Mouse (Mus musculus): ENCODE data around the gene Map3k11. TPM values are rescaled to one million over a fixed set of nuclear protein-coding genes. Genes with fewer than 3 reads are reported as not detected.

Gene Map3k11
- polyA plus RNA-seq, 1 experiment from 2014 or later: 13.8 TPM

- Histone ChIP-seq H3K27ac (no peak overlapping the region), H3K4me1 (replicated peaks) (peaks cover 64% of the 10 kb centered on the region), H3K4me3 (replicated peaks) (no peak overlapping the region), H3K36me3 (peaks cover 79% of the 10 kb centered on the region), H3K9me3 (replicated peaks) (no peaks in the 10 kb centered on the region), H3K9ac (0 out of 2 replicates have a peak overlapping the region, but pooled peaks have one; percentile 26), H3K4me2 (no peak overlapping the region), H3K27me3 (no peaks in the 10 kb centered on the region)
- ATAC-seq (ENCODE audit: low read depth): no peak
- 88% methylated on average over 6 of the region's 6 CpGs for WGBS (ENCODE audit: insufficient replicate concordance)
- DNase-seq: no peak
These were observed 36.0 kb upstream of the Map3k11 start for GRCm38 (mm10) chr19:5652570-5652969.

- H3K27me3 ChIP-seq: no peaks in the 10 kb centered on the region
- H3K36me3 ChIP-seq: peaks cover 88% of the 10 kb centered on the region
- ATAC-seq (ENCODE audit: low read depth): peak; percentile 41; the same call in 1 of the 2 replicates
- H3K4me2 ChIP-seq: peak overlapping the region; percentile 61
- WGBS (ENCODE audit: insufficient replicate concordance): 81% methylated on average over 62 of the region's 62 CpGs
- no peak for DNase-seq
- H3K27ac ChIP-seq: no peak overlapping the region
- peak overlapping the region; percentile 33 for H3K4me3 ChIP-seq (replicated peaks)
- no peak overlapping the region for H3K9ac ChIP-seq
- H3K4me1 ChIP-seq (replicated peaks): peaks cover 51% of the 10 kb centered on the region
- no peaks in the 10 kb centered on the region for H3K9me3 ChIP-seq (replicated peaks)
These were observed 34.4 kb upstream of the Map3k11 start for GRCm38 (mm10) chr19:5653969-5654719.

- H3K36me3 ChIP-seq: peaks cover 95% of the 10 kb centered on the region
- peak overlapping the region; percentile 33 for H3K4me3 ChIP-seq (replicated peaks)
- no peaks in the 10 kb centered on the region for H3K27me3 ChIP-seq
- no peaks in the 10 kb centered on the region for H3K9me3 ChIP-seq (replicated peaks)
- peaks cover 46% of the 10 kb centered on the region for H3K4me1 ChIP-seq (replicated peaks)
- H3K27ac ChIP-seq: no peak overlapping the region
- 82% methylated on average over 43 of the region's 43 CpGs for whole genome bisulfite sequencing (ENCODE audit: insufficient replicate concordance)
- H3K4me2 ChIP-seq: peak overlapping the region; percentile 61
- DNase-seq (no peak), ATAC-seq (ENCODE audit: low read depth) (no peak)
- no peak overlapping the region for H3K9ac ChIP-seq
These were observed 33.7 kb upstream of the Map3k11 start for GRCm38 (mm10) chr19:5654720-5655298.

- Histone ChIP-seq H3K4me3 (replicated peaks) (peak overlapping the region; percentile 85), H3K4me1 (replicated peaks) (peaks cover 70% of the 10 kb centered on the region), H3K36me3 (peaks cover 62% of the 10 kb centered on the region), H3K27me3 (no peaks in the 10 kb centered on the region), H3K9me3 (replicated peaks) (no peaks in the 10 kb centered on the region), H3K27ac (peak overlapping the region; percentile 99), H3K9ac (peak overlapping the region; percentile 92), H3K4me2 (peak overlapping the region; percentile 93)
- 30% methylated on average over 16 of the region's 16 CpGs for WGBS (ENCODE audit: insufficient replicate concordance)
- DNase-seq (no peak), ATAC-seq (ENCODE audit: low read depth) (no peak)
These were observed 27.4 kb upstream of the Map3k11 start for GRCm38 (mm10) chr19:5660942-5661751.

- Histone ChIP-seq H3K9me3 (replicated peaks) (no peaks in the 10 kb centered on the region), H3K36me3 (peaks cover 64% of the 10 kb centered on the region), H3K9ac (peak overlapping the region; percentile 92), H3K4me2 (peak overlapping the region; percentile 93), H3K27ac (peak overlapping the region; percentile 99), H3K4me1 (replicated peaks) (peaks cover 77% of the 10 kb centered on the region), H3K4me3 (replicated peaks) (peak overlapping the region; percentile 85), H3K27me3 (no peaks in the 10 kb centered on the region)
- WGBS (ENCODE audit: insufficient replicate concordance): 54% methylated on average over 8 of the region's 8 CpGs
- ATAC-seq (ENCODE audit: low read depth) (no peak), DNase-seq (no peak)
These were observed 26.2 kb upstream of the Map3k11 start for GRCm38 (mm10) chr19:5662310-5662709.

DNA sequence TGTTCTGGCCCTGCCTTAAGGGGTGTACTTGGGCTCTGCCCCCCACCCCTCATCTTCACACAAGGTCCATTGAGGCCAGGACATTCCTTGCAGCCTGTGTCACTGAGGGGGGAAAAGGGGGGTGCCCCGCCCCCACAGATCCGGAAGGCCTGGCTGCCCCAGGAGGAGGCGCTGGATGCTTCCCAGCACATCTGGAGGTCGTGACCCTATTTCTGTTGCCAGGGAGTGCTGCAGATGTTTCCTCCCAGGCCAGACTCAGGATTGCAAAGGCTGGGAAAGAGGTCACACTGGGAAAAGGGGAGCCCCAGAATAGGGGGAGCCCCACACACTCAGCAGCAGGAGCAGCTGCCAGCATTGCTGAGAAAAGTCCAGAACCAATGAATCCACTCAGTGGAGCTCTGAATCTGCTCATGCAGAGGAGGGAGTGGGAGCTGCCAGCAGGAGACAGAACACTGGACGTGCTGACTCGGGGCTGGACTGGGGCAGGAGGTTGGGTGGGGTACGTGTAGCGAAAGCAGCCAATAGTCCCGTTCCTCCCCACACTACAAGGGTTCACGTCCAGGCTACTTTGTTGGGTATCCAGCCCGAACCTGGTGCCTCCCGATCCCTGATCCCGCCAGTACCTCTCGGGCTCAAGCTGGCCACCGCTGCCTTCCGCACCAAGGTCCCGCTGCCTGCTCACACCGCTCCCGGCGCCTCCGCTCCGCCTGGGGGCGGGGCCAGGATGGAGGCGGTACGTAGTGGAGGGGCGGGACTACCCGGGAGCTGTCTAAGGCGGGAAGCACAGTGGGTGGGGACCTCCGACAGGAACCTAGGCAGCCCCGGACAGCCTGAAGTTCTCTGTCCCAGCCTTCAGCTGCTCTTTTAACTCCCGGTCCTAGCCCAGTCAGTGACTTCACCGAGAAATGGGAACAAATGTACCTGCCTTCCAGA lies 25.3 kb upstream of the Map3k11 start, which contains the start of gene Sipa1:
Gene Sipa1, minus strand, starts transcription at position 727 of the 933 bp plus-strand sequence.
- peak within 1 kb of the TSS; percentile 99 for H3K27ac ChIP-seq
- peak within 1 kb of the TSS; percentile 85 for H3K4me3 ChIP-seq (replicated peaks)
- H3K4me2 ChIP-seq: peak within 1 kb of the TSS; percentile 93
- peaks cover 62% of the 10 kb centered on the region for H3K36me3 ChIP-seq
- DNase-seq: peak; percentile 97
- peak; percentile 84 for ATAC-seq (ENCODE audit: low read depth)
- under 1% methylated on average over 32 of the region's 32 CpGs for WGBS (ENCODE audit: insufficient replicate concordance)
- no peaks in the 10 kb centered on the region for H3K27me3 ChIP-seq
- peak within 1 kb of the TSS; percentile 92 for H3K9ac ChIP-seq
- peaks cover 79% of the 10 kb centered on the region for H3K4me1 ChIP-seq (replicated peaks)
- H3K9me3 ChIP-seq (replicated peaks): no peaks in the 10 kb centered on the region

DNA sequence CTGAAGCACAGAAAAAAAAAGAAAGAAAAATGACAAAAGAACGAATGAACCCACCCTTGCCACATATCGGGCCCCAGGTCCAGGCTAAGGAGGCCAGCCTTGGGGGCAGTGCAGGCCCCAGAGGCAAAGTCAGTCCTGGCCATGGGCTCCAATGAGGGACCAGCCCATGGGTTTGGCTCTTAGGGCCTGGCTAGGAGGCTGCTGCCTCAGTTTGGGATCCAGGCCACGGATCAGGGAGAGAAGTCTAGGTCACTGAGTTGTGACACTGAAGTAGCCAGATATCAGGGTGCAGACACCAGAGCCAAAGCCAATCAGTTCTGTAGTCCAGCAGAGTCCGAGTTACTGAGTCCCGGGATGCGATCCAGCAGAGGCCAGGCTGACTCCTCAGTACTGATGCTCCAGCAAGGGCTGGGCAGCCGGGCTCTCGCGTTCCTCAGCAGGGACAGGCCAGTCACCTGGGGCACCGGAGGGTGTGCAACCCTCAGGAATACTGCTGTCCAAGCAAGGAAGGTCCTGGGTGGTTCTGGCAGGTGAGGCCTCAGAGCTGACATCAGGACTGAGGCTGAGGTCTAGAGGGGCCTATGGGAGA lies 23.8 kb upstream of the Map3k11 start:
- no peaks in the 10 kb centered on the region for H3K27me3 ChIP-seq
- peak overlapping the region; percentile 92 for H3K9ac ChIP-seq
- ATAC-seq (ENCODE audit: low read depth) (no peak), DNase-seq (no peak)
- WGBS (ENCODE audit: insufficient replicate concordance): 76% methylated on average over 10 of the region's 10 CpGs
- peak overlapping the region; percentile 85 for H3K4me3 ChIP-seq (replicated peaks)
- H3K36me3 ChIP-seq: peaks cover 61% of the 10 kb centered on the region
- H3K4me1 ChIP-seq (replicated peaks): peaks cover 90% of the 10 kb centered on the region
- peak overlapping the region; percentile 93 for H3K4me2 ChIP-seq
- H3K9me3 ChIP-seq (replicated peaks): no peaks in the 10 kb centered on the region
- H3K27ac ChIP-seq: peak overlapping the region; percentile 99

DNA sequence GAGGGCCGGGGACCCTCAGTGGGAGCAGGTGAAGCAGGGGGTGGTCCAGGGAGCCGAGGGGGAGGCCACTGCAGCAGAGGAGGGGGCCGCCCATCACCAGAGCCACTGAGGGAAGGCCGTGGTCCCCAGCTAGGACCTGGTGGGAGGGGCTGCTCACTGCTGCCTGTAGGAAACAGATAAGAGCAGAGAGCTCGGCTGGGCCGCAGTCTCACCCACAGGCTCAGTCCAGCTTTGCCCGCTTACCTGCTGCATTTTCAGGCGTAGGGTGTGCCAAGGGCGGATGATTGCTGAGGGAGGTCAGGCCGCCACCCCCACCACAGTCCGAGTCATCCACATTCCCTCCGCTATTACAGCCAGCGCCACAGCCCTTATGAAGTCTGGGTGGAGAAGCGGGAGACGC lies 23.1 kb upstream of the Map3k11 start:
- Histone ChIP-seq H3K36me3 (peaks cover 61% of the 10 kb centered on the region), H3K4me3 (replicated peaks) (peak overlapping the region; percentile 85), H3K27me3 (no peaks in the 10 kb centered on the region), H3K9ac (peak overlapping the region; percentile 92), H3K4me1 (replicated peaks) (peaks cover 83% of the 10 kb centered on the region), H3K4me2 (peak overlapping the region; percentile 93), H3K27ac (peak overlapping the region; percentile 99), H3K9me3 (replicated peaks) (no peaks in the 10 kb centered on the region)
- peak; percentile 87 for ATAC-seq (ENCODE audit: low read depth)
- peak; percentile 89 for DNase-seq
- WGBS (ENCODE audit: insufficient replicate concordance): 16% methylated on average over 15 of the region's 15 CpGs

DNA sequence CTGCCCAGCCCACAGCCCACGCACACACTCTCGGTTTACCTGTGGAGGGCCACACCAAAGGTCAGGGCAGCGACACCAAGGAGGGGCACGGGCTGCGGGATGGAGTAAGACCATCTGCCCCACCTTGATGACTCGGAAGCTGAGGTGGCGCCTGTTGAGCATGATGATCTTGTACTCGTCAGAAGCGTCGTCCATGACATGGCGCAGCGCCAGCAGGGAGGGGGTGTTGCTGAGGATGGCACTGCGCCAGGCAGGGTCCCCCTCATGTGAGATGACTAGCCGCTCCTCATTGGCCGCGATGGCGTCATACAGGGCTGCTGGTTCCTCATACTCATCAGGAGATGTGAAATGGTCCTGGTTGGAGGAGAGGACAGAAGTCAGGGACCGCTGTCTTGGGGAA lies 22.2 kb upstream of the Map3k11 start:
- no peak for ATAC-seq (ENCODE audit: low read depth)
- Histone ChIP-seq H3K4me2 (peak overlapping the region; percentile 93), H3K4me1 (replicated peaks) (peaks cover 74% of the 10 kb centered on the region), H3K27ac (peak overlapping the region; percentile 99), H3K9ac (peak overlapping the region; percentile 92), H3K27me3 (no peaks in the 10 kb centered on the region), H3K4me3 (replicated peaks) (peak overlapping the region; percentile 40; the same call in 1 of the 2 replicates), H3K36me3 (peaks cover 65% of the 10 kb centered on the region), H3K9me3 (replicated peaks) (no peaks in the 10 kb centered on the region)
- 93% methylated on average over 18 of the region's 18 CpGs for WGBS (ENCODE audit: insufficient replicate concordance)
- DNase-seq: no peak

DNA sequence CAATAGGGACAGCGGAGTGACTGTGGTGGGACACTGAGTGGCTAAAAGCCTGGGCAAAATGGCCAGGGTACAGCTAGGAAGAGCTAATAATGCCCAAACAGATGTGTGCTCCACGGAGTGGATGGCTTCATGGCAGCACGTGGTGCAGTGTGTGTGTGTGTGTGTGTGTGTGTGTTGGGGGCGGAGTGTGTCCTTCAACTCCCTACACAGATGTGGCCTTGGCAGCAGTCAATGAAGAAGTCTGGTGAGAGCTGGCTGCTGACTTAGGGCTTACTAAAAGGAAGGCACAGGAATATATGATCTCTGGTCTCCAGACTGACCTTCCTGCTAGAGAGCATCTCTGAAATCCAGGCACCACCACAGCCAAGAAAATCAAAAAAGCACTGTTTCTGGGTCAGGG lies 20.2 kb upstream of the Map3k11 start:
- DNase-seq (no peak), ATAC-seq (ENCODE audit: low read depth) (no peak)
- peaks cover 55% of the 10 kb centered on the region for H3K4me1 ChIP-seq (replicated peaks)
- 86% methylated on average over 4 of the region's 4 CpGs for WGBS (ENCODE audit: insufficient replicate concordance)
- H3K36me3 ChIP-seq: peaks cover 85% of the 10 kb centered on the region
- no peak overlapping the region for H3K4me2 ChIP-seq
- peak overlapping the region; percentile 70 for H3K27ac ChIP-seq
- no peak overlapping the region for H3K4me3 ChIP-seq (replicated peaks)
- no peaks in the 10 kb centered on the region for H3K27me3 ChIP-seq
- no peaks in the 10 kb centered on the region for H3K9me3 ChIP-seq (replicated peaks)
- peak overlapping the region; percentile 23; the same call in 1 of the 2 replicates for H3K9ac ChIP-seq

Measured in liver, embryonic 13.5 days (tissue).